Mouse (Mus musculus) mesoderm, embryonic 11.5 days (tissue): ENCODE measurements around the gene Dimt1.
"Not testable (repeated sequence)": the region's sequence is repeated elsewhere in the genome, so short reads cannot be mapped to it uniquely, and the experiment has no call there.

Experiments
- DNase-seq: peaks from one replicate; pipeline ENCODE4 v3.0.0-alpha.2; 2012; ENCODE audit warnings: low read depth, low spot score

Gene Dimt1

DNA sequence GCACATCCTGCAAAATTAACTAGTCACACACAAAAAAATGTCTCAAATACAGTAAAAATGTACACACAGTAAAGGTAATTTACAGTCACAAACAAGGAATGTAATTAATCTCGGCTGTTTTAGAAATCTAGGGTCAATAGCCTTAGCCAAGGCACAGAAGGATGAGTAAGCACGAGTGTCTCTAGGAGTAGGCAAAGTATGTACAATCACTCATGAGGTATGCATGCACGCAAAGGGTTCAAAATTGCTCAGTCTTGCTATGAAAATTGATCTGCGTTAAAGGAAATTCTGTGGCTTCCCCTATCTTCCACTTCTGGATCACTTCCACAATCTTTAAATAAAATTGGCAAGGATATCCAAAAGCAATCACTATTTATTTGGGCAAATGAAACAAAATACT is 14.6 kb downstream of the Dimt1 start:
- DNase-seq = no peak

DNA sequence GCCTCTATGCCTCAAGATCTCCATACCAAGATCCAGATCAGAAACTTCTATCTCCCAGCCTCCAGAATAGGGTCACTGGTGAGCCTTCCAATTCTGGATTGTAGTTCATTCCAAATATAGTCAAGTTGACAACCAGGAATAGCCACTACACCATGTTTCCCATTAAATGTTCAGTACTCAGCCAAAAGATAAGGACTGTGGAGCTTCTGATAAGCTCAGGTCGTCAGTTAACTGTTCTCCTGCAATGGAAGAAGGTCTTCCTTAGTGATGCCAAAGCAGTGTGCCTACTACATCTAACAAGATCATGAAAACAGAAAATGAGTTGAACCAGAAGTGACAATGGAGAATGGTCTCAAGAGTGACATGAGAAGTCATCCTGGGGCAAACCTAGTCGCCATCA is 50.0 kb downstream of the Dimt1 start:
- DNase-seq = no peak

DNA sequence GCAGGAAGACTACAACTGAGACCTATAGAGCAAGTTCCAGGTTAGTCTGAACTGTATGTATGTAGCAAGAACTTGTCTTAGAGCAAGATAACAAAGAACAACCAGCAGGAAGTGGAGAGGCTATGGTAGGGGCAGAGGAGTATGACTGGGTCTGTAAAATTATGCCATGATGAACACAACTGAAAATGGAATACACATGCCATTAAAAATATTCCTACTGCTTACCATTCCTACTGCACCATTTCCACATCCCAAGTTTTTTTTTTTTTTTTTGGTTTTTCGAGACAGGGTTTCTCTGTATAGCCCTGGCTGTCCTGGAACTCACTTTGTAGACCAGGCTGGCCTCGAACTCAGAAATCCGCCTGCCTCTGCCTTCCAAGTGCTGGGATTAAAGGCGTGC is 50.6 kb downstream of the Dimt1 start:
- DNase-seq = not testable (repeated sequence)

DNA sequence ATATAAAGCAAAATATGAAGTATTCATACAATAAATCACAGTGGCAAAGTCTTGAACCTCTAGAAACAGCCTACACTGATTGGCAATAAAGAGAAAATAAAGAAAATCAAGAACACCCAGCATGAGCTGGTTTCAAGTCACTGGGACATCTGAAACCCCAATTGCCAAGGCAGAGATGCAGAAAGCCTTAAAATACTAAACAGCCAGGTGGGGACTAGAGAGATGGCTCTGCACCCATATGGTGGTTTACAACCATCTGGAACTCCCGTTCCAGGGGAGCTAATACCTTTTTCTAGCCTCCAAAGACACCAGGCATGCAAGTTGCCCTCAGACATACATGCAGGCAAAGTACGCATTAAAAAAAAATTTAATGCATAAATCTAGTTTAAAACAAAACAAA is 51.1 kb downstream of the Dimt1 start:
- no peak for DNase-seq

DNA sequence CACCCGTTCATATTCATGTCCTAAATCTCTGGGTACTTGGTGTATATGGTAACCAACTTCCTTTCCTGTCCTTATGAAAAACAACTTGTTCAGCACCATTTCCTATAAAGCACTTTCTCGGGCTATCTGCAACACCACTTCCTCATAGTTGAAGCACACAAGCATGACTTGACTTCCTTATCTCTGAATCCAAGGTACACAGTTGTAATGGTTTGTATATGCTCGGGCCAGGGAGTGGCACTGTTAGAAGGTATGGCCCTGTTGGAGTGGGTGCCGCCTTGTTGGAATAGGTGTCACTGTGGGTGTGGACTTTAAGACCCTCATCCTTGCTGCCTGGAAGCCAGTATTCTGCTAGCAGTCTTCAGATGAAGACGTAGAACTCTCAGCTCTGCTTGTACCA is 51.7 kb downstream of the Dimt1 start:
- DNase-seq = no peak

DNA sequence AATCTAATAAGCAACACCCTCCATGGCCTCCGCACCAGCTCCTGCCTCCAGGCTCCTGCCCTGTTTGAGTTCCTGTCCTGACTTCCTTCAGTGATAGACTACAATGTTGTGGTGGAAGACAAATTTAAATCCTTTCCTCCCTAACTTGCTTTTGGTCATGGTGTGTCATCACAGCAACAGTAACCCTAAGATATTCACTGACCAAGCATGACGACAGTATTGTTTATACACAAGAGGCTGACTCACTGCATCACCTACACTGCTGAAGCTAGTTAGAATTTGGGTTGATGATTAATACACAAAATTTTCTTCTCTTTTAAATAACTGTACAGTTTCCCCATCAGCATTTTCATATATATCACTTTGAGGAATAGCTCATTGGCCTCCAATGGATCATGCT is 56.3 kb downstream of the Dimt1 start:
- no peak for DNase-seq

DNA sequence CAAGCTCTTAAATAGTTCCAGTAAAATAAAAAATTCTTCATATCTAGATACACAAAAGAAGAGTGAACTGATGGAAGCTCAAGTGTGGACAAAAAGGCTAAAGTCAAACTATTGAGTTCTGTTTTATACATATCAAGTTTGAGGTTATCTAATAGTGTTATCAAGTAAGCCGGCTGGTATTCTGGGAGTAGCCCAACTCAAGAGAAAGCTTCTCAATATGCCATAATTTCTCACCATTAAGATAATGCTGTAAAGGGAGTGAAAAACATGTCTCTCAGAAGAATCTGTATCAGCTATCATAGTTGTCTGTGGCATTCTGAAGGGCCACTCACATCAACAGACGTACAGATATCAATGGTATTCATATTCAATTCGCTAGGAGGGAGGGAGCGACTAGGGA is 61.2 kb downstream of the Dimt1 start:
- no peak for DNase-seq
